Mouse (Mus musculus): ENCODE results near the gene Riox2. TPM values are rescaled to one million over a fixed set of nuclear protein-coding genes. Genes with fewer than 3 reads are reported as not detected.

The Riox2 gene
- polyA plus RNA-seq, 1 experiment from 2014 or later, result 34.7 TPM

- WGBS, result 75% methylated on average over 4 of the region's 4 CpGs
- Histone ChIP-seq H3K4me2 (no peak overlapping the region), H3K9me3 (ENCODE audit: low read depth, low read length) (no peaks in the 10 kb centered on the region), H3K36me3 (ENCODE audit: insufficient read depth) (no peaks in the 10 kb centered on the region), H3K27me3 (ENCODE audit: insufficient read depth, low read length) (no peaks in the 10 kb centered on the region), H3K9ac (no peak overlapping the region), H3K4me1 (ENCODE audit: insufficient read depth) (no peaks in the 10 kb centered on the region), H3K4me3 (ENCODE audit: low read depth, low read length) (no peak overlapping the region), H3K27ac (ENCODE audit: low read depth) (no peak overlapping the region)
- TF ChIP-seq CTCF (IDR thresholded peaks at IDR 0.05; ENCODE audit: low read depth), result no peak
- DNase-seq (no peak), ATAC-seq (ENCODE audit: insufficient read depth) (no peak)
These were observed 8.0 kb upstream of the Riox2 start for GRCm38 (mm10) chr16:59463567-59463966.

DNA sequence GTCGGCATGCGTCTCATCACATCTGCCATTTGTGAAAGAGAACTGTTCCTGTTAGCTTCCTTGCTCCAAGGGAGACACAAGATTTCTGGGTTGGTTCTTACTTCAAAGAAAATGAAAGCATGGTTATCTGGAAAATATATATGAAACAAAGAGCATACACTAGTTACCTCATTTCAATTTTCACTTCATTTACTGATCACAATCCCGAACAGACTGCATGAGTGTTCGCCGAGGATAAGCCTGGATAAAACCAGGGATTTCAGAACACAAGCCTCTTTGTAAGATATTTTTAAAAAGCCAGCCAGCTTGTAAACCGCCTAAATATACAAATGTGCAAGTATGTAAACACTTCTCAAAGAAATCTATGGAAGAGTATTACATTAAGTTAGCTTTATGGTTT is 7.6 kb upstream of the Riox2 start:
- 78% methylated on average over 6 of the region's 6 CpGs for WGBS
- H3K4me3 ChIP-seq (ENCODE audit: low read depth, low read length), result no peak overlapping the region
- no peak overlapping the region for H3K9ac ChIP-seq
- TF ChIP-seq CTCF (IDR thresholded peaks at IDR 0.05; ENCODE audit: low read depth), result no peak
- no peak overlapping the region for H3K27ac ChIP-seq (ENCODE audit: low read depth)
- H3K27me3 ChIP-seq (ENCODE audit: insufficient read depth, low read length), result no peaks in the 10 kb centered on the region
- DNase-seq, result no peak
- no peaks in the 10 kb centered on the region for H3K4me1 ChIP-seq (ENCODE audit: insufficient read depth)
- H3K4me2 ChIP-seq, result no peak overlapping the region
- no peak for ATAC-seq (ENCODE audit: insufficient read depth)
- no peaks in the 10 kb centered on the region for H3K36me3 ChIP-seq (ENCODE audit: insufficient read depth)
- H3K9me3 ChIP-seq (ENCODE audit: low read depth, low read length), result no peaks in the 10 kb centered on the region

DNA sequence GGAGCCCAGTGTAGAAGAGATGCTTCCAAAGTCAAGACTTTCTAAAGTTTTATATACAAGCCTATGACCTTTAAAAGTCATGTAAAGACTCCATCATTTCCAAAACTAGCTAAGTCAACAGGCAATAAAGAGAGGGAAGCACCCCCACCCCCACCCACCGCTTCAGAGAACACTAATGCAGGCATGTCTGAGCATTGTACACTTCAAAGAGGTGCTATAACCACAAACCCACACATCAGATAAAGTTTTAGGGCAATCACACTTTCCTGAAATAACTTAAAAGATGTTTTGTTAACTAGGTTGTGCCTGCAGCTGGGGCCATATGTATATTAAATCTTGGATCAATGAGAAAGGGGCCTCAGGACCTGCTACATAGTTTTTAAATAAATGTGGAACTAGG is 1.7 kb upstream of the Riox2 start:
- Histone ChIP-seq H3K9ac (no peak overlapping the region), H3K4me3 (ENCODE audit: low read depth, low read length) (no peak overlapping the region), H3K4me1 (ENCODE audit: insufficient read depth) (no peaks in the 10 kb centered on the region), H3K36me3 (ENCODE audit: insufficient read depth) (no peaks in the 10 kb centered on the region), H3K27ac (ENCODE audit: low read depth) (no peak overlapping the region), H3K4me2 (no peak overlapping the region), H3K9me3 (ENCODE audit: low read depth, low read length) (no peaks in the 10 kb centered on the region), H3K27me3 (ENCODE audit: insufficient read depth, low read length) (no peaks in the 10 kb centered on the region)
- DNase-seq (no peak), ATAC-seq (ENCODE audit: insufficient read depth) (no peak)
- TF ChIP-seq CTCF (IDR thresholded peaks at IDR 0.05; ENCODE audit: low read depth), result no peak
- WGBS, result 82% methylated on average over 1 of the region's 1 CpGs

DNA sequence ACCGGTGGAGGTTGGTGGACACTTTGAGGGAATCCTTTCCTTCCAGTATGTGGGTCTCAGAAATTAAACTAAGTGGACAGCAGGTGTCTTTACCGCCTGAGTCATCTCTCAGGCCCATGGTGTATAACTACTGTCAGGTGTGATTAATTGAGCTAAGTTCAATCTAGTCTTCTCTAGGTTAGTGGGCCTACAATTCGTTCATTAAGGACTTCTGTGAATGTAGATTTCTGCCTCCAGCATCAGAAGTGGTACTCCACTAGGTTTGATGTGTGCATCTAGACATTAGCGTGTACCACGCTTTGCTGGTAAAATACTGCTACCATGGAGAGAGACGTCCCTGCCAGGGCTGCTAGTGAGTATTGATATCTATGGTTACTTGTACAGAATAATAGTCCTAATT is 971 bp downstream of the Riox2 start:
- peak overlapping the region; percentile 67 for H3K4me2 ChIP-seq
- no peak for TF ChIP-seq CTCF (IDR thresholded peaks at IDR 0.05; ENCODE audit: low read depth)
- H3K27ac ChIP-seq (ENCODE audit: low read depth), result no peak overlapping the region
- ATAC-seq (ENCODE audit: insufficient read depth) (peak; percentile 32; the same call in 1 of the 2 replicates), DNase-seq (no peak)
- no peaks in the 10 kb centered on the region for H3K9me3 ChIP-seq (ENCODE audit: low read depth, low read length)
- H3K9ac ChIP-seq, result peak overlapping the region; percentile 59; the same call in 1 of the 2 replicates
- no peaks in the 10 kb centered on the region for H3K27me3 ChIP-seq (ENCODE audit: insufficient read depth, low read length)
- H3K4me3 ChIP-seq (ENCODE audit: low read depth, low read length), result peak overlapping the region; percentile 67
- 0 out of 2 replicates have a peak, but pooled peaks cover 17% of the 10 kb centered on the region for H3K36me3 ChIP-seq (ENCODE audit: insufficient read depth)
- WGBS, result 36% methylated on average over 6 of the region's 6 CpGs
- H3K4me1 ChIP-seq (ENCODE audit: insufficient read depth), result no peaks in the 10 kb centered on the region

GRCm38 (mm10) chr16:59474788-59475187 is 3.2 kb downstream of the Riox2 start:
- WGBS, result 21% methylated on average over 1 of the region's 1 CpGs
- H3K9me3 ChIP-seq (ENCODE audit: low read depth, low read length), result no peaks in the 10 kb centered on the region
- no peak overlapping the region for H3K27ac ChIP-seq (ENCODE audit: low read depth)
- H3K4me3 ChIP-seq (ENCODE audit: low read depth, low read length), result no peak overlapping the region
- ATAC-seq (ENCODE audit: insufficient read depth), result no peak
- no peak overlapping the region for H3K9ac ChIP-seq
- 0 out of 2 replicates have a peak, but pooled peaks cover 28% of the 10 kb centered on the region for H3K36me3 ChIP-seq (ENCODE audit: insufficient read depth)
- peak; percentile 70 for DNase-seq
- no peaks in the 10 kb centered on the region for H3K27me3 ChIP-seq (ENCODE audit: insufficient read depth, low read length)
- peak; percentile 86 for TF ChIP-seq CTCF (IDR thresholded peaks at IDR 0.05; ENCODE audit: low read depth)
- no peaks in the 10 kb centered on the region for H3K4me1 ChIP-seq (ENCODE audit: insufficient read depth)
- H3K4me2 ChIP-seq, result no peak overlapping the region

DNA sequence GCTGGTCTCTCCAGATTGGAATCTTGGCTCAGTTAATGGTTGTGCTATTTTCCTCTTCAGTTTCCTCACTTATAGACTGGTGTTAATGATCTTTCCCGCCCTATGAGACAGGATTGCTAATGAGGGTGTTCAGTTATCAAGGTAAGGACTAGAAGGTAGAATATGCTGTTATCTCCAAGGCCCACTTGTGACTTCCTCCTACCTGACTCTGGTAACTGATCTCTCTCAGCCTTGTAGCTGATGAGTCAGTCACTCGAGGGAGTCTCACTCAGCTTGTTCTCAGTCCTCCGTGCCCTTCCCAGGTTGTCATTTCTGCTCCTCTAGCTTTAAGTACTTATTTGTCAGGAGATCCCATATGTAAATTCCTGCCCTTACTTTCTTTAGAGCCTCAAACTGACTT is 6.4 kb downstream of the Riox2 start:
- Histone ChIP-seq H3K9ac (no peak overlapping the region), H3K4me2 (no peak overlapping the region), H3K27ac (ENCODE audit: low read depth) (no peak overlapping the region), H3K4me1 (ENCODE audit: insufficient read depth) (no peaks in the 10 kb centered on the region), H3K9me3 (ENCODE audit: low read depth, low read length) (no peaks in the 10 kb centered on the region), H3K27me3 (ENCODE audit: insufficient read depth, low read length) (no peaks in the 10 kb centered on the region), H3K4me3 (ENCODE audit: low read depth, low read length) (no peak overlapping the region), H3K36me3 (ENCODE audit: insufficient read depth) (peaks cover 45% of the 10 kb centered on the region)
- DNase-seq (no peak), ATAC-seq (ENCODE audit: insufficient read depth) (no peak)
- TF ChIP-seq CTCF (IDR thresholded peaks at IDR 0.05; ENCODE audit: low read depth), result no peak
- WGBS, result 81% methylated on average over 3 of the region's 3 CpGs

- H3K27ac ChIP-seq (ENCODE audit: low read depth), result no peak overlapping the region
- DNase-seq, result no peak
- no peak overlapping the region for H3K4me3 ChIP-seq (ENCODE audit: low read depth, low read length)
- H3K9me3 ChIP-seq (ENCODE audit: low read depth, low read length), result no peaks in the 10 kb centered on the region
- H3K4me1 ChIP-seq (ENCODE audit: insufficient read depth), result no peaks in the 10 kb centered on the region
- WGBS, result 75% methylated on average over 7 of the region's 7 CpGs
- peaks cover 79% of the 10 kb centered on the region for H3K36me3 ChIP-seq (ENCODE audit: insufficient read depth)
- H3K9ac ChIP-seq, result no peak overlapping the region
- no peaks in the 10 kb centered on the region for H3K27me3 ChIP-seq (ENCODE audit: insufficient read depth, low read length)
- H3K4me2 ChIP-seq, result no peak overlapping the region
- no peak for ATAC-seq (ENCODE audit: insufficient read depth)
- TF ChIP-seq CTCF (IDR thresholded peaks at IDR 0.05; ENCODE audit: low read depth), result no peak
These were observed 15.7 kb downstream of the Riox2 start for GRCm38 (mm10) chr16:59487239-59487638.
